Mouse (Mus musculus): ENCODE measurements around the gene Frmd4b. TPM values are rescaled to one million over a fixed set of nuclear protein-coding genes. Genes with fewer than 3 reads are reported as not detected.

The Frmd4b gene
- total and polyA plus RNA-seq, 3 experiments = 0.44 to 2.9 TPM; not detected in 1

GRCm38 (mm10) chr6:97463898-97464524, 153.3 kb downstream of the Frmd4b start:
- no peak for TF ChIP-seq GATA1 (IDR thresholded peaks at IDR 0.05; ENCODE audit: borderline replicate concordance, low read length)
- no peak for TF ChIP-seq GATA2 (IDR thresholded peaks at IDR 0.05; ENCODE audit: borderline replicate concordance, low read depth, low read length)
- no peak for TF ChIP-seq POLR2AphosphoS5 (IDR thresholded peaks at IDR 0.05; ENCODE audit: insufficient replicate concordance, low read depth, low read length)
- TF ChIP-seq CTCF (IDR thresholded peaks at IDR 0.05; ENCODE audit: low read depth, low read length) = no peak
- Histone ChIP-seq H3K4me1 (ENCODE audit: insufficient read depth, low read depth, low read length) (no peaks in the 10 kb centered on the region), H3K9me3 (replicated peaks) (peaks cover 45% of the 10 kb centered on the region), H3K4me3 (ENCODE audit: low read depth, low read length) (no peak overlapping the region), H3K36me3 (replicated peaks) (no peaks in the 10 kb centered on the region), H3K27me3 (ENCODE audit: insufficient read depth, low read length) (no peaks in the 10 kb centered on the region)
- ATAC-seq (ENCODE audit: extremely low read depth, insufficient number of reproducible peaks, low FRiP score, poor library complexity, severe bottlenecking) (no peak), DNase-seq (ENCODE audit: low spot score) (no peak)

GRCm38 (mm10) chr6:97462421-97462820, 154.9 kb downstream of the Frmd4b start:
- Histone ChIP-seq H3K4me3 (ENCODE audit: low read depth, low read length) (no peak overlapping the region), H3K36me3 (replicated peaks) (no peaks in the 10 kb centered on the region), H3K4me1 (ENCODE audit: insufficient read depth, low read depth, low read length) (no peaks in the 10 kb centered on the region), H3K9me3 (replicated peaks) (peaks cover 41% of the 10 kb centered on the region), H3K27me3 (ENCODE audit: insufficient read depth, low read length) (no peaks in the 10 kb centered on the region)
- TF ChIP-seq GATA2 (IDR thresholded peaks at IDR 0.05; ENCODE audit: borderline replicate concordance, low read depth, low read length) = no peak
- no peak for TF ChIP-seq TAL1 (conservative IDR thresholded peaks at IDR 0.05; ENCODE audit: low read depth, low read length)
- no peak for TF ChIP-seq POLR2AphosphoS5 (IDR thresholded peaks at IDR 0.05; ENCODE audit: insufficient replicate concordance, low read depth, low read length)
- no peak for TF ChIP-seq CTCF (IDR thresholded peaks at IDR 0.05; ENCODE audit: low read depth, low read length)
- no peak for TF ChIP-seq GATA1 (IDR thresholded peaks at IDR 0.05; ENCODE audit: borderline replicate concordance, low read length)
- ATAC-seq (ENCODE audit: extremely low read depth, insufficient number of reproducible peaks, low FRiP score, poor library complexity, severe bottlenecking) = no peak
- DNase-seq (ENCODE audit: low spot score) = no peak

GRCm38 (mm10) chr6:97459112-97459511, 158.2 kb downstream of the Frmd4b start:
- DNase-seq (ENCODE audit: low spot score) (no peak), ATAC-seq (ENCODE audit: extremely low read depth, insufficient number of reproducible peaks, low FRiP score, poor library complexity, severe bottlenecking) (no peak)
- Histone ChIP-seq H3K4me3 (ENCODE audit: low read depth, low read length) (no peak overlapping the region), H3K36me3 (replicated peaks) (no peaks in the 10 kb centered on the region), H3K9me3 (replicated peaks) (peaks cover 59% of the 10 kb centered on the region), H3K27me3 (ENCODE audit: insufficient read depth, low read length) (no peaks in the 10 kb centered on the region), H3K4me1 (ENCODE audit: insufficient read depth, low read depth, low read length) (no peaks in the 10 kb centered on the region)
- TF ChIP-seq GATA1 (IDR thresholded peaks at IDR 0.05; ENCODE audit: borderline replicate concordance, low read length) = no peak
- TF ChIP-seq CTCF (IDR thresholded peaks at IDR 0.05; ENCODE audit: low read depth, low read length) = no peak
- TF ChIP-seq GATA2 (IDR thresholded peaks at IDR 0.05; ENCODE audit: borderline replicate concordance, low read depth, low read length) = no peak
- TF ChIP-seq TAL1 (conservative IDR thresholded peaks at IDR 0.05; ENCODE audit: low read depth, low read length) = no peak
- no peak for TF ChIP-seq POLR2AphosphoS5 (IDR thresholded peaks at IDR 0.05; ENCODE audit: insufficient replicate concordance, low read depth, low read length)

DNA sequence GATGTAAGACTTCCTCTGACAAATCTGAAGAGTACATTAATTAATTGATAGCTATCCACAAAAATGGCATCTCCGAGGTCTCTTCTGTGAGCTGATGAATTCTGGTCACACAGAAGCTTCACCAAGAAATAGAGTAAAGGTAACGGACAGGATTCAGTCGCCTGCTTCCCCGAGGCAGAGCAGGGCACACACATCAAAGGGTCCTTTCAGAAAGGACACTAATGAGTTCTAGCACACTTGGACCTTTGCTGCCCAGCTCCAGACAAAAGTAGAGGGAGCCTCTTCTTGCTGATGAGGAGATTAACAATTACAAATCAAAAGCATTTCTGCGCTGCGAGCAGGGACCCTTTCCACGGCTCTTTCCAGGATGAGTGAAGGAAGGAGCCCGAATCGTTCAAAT, 159.0 kb downstream of the Frmd4b start:
- Histone ChIP-seq H3K27me3 (ENCODE audit: insufficient read depth, low read length) (no peaks in the 10 kb centered on the region), H3K36me3 (replicated peaks) (no peaks in the 10 kb centered on the region), H3K9me3 (replicated peaks) (peaks cover 61% of the 10 kb centered on the region), H3K4me1 (ENCODE audit: insufficient read depth, low read depth, low read length) (no peaks in the 10 kb centered on the region), H3K4me3 (ENCODE audit: low read depth, low read length) (no peak overlapping the region)
- ATAC-seq (ENCODE audit: extremely low read depth, insufficient number of reproducible peaks, low FRiP score, poor library complexity, severe bottlenecking) (no peak), DNase-seq (ENCODE audit: low spot score) (no peak)
- TF ChIP-seq CTCF (IDR thresholded peaks at IDR 0.05; ENCODE audit: low read depth, low read length) = no peak
- no peak for TF ChIP-seq GATA1 (IDR thresholded peaks at IDR 0.05; ENCODE audit: borderline replicate concordance, low read length)
- TF ChIP-seq TAL1 (conservative IDR thresholded peaks at IDR 0.05; ENCODE audit: low read depth, low read length) = no peak
- TF ChIP-seq GATA2 (IDR thresholded peaks at IDR 0.05; ENCODE audit: borderline replicate concordance, low read depth, low read length) = no peak
- no peak for TF ChIP-seq POLR2AphosphoS5 (IDR thresholded peaks at IDR 0.05; ENCODE audit: insufficient replicate concordance, low read depth, low read length)

DNA sequence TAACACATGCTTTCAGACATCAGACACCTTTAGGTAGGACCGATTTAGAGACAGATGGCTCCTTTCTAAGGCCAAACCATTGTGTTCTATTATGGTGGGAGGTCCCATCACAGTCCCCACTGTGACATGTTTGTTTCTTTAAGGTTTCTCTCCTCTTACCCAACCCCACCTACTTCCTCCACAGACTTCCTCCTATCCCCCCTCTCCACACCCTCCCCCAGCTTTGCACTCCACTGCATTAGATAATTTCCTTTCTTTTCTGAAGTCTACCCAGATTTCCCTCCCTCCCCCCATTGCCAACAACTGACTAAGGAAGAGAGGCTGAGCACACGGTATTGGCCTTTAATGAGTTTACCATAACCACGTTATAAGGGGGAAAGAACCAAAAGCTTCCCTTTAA, 159.4 kb downstream of the Frmd4b start:
- ATAC-seq (ENCODE audit: extremely low read depth, insufficient number of reproducible peaks, low FRiP score, poor library complexity, severe bottlenecking) = no peak
- no peak overlapping the region for H3K4me3 ChIP-seq (ENCODE audit: low read depth, low read length)
- no peaks in the 10 kb centered on the region for H3K27me3 ChIP-seq (ENCODE audit: insufficient read depth, low read length)
- H3K4me1 ChIP-seq (ENCODE audit: insufficient read depth, low read depth, low read length) = no peaks in the 10 kb centered on the region
- peaks cover 59% of the 10 kb centered on the region for H3K9me3 ChIP-seq (replicated peaks)
- TF ChIP-seq TAL1 (conservative IDR thresholded peaks at IDR 0.05; ENCODE audit: low read depth, low read length) (no peak), CTCF (IDR thresholded peaks at IDR 0.05; ENCODE audit: low read depth, low read length) (no peak), GATA2 (IDR thresholded peaks at IDR 0.05; ENCODE audit: borderline replicate concordance, low read depth, low read length) (no peak), GATA1 (IDR thresholded peaks at IDR 0.05; ENCODE audit: borderline replicate concordance, low read length) (no peak), POLR2AphosphoS5 (IDR thresholded peaks at IDR 0.05; ENCODE audit: insufficient replicate concordance, low read depth, low read length) (no peak)
- H3K36me3 ChIP-seq (replicated peaks) = no peaks in the 10 kb centered on the region
- DNase-seq (ENCODE audit: low spot score) = no peak

GRCm38 (mm10) chr6:97457210-97457609, 160.1 kb downstream of the Frmd4b start:
- TF ChIP-seq CTCF (IDR thresholded peaks at IDR 0.05; ENCODE audit: low read depth, low read length) (no peak), GATA1 (IDR thresholded peaks at IDR 0.05; ENCODE audit: borderline replicate concordance, low read length) (no peak), GATA2 (IDR thresholded peaks at IDR 0.05; ENCODE audit: borderline replicate concordance, low read depth, low read length) (no peak), TAL1 (conservative IDR thresholded peaks at IDR 0.05; ENCODE audit: low read depth, low read length) (no peak)
- Histone ChIP-seq H3K9me3 (replicated peaks) (peaks cover 56% of the 10 kb centered on the region), H3K4me3 (ENCODE audit: low read depth, low read length) (no peak overlapping the region), H3K36me3 (replicated peaks) (no peaks in the 10 kb centered on the region), H3K4me1 (ENCODE audit: insufficient read depth, low read depth, low read length) (no peaks in the 10 kb centered on the region), H3K27me3 (ENCODE audit: insufficient read depth, low read length) (no peaks in the 10 kb centered on the region)
- ATAC-seq (ENCODE audit: extremely low read depth, insufficient number of reproducible peaks, low FRiP score, poor library complexity, severe bottlenecking) = no peak
- no peak for DNase-seq (ENCODE audit: low spot score)
